Mouse (Mus musculus) adrenal gland, adult 18-20 months (tissue): ENCODE results near the gene 4930507D05Rik. TPM values are rescaled to one million over a fixed set of nuclear protein-coding genes. Genes with fewer than 3 reads are reported as not detected.
A peak's percentile ranks its signal among the peaks of the same experiment; 100 is the strongest.
"Not testable (repeated sequence)": the region's sequence is repeated elsewhere in the genome, so short reads cannot be mapped to it uniquely, and the experiment has no call there.

Experiments
- DNase-seq, 2 experiments: peaks; one replicate each; pipeline ENCODE4 v3.0.0; 2021 to 2022; ENCODE audit warnings: low spot score in 2 of 2
- long read RNA-seq, 2 experiments: library from polyadenylated mRNA; stranded (forward); transcript quantifications; one replicate each; pipeline ENCODE4 v2.0.0; 2021
- total RNA-seq, 2 experiments: library from RNA; stranded (reverse); gene quantifications; 1 replicate in 1 of 2; 2 replicates in 1 of 2; pipeline ENCODE4 v1.2.3; 2021

The 4930507D05Rik gene
- under 1 TPM; 0.16 to 0.60 TPM for total RNA-seq
- long read RNA-seq, experiment 1, result 0 reads
- long read RNA-seq, experiment 2, result 0 reads

GRCm38 (mm10) chr10:62449364-62450279 is at the start of gene 4930507D05Rik, which contains the start of gene Supv3l1:
Gene 4930507D05Rik (plus strand): TSS chr10:62449489.
Gene Supv3l1 (minus strand): TSS chr10:62449738.
- DNase-seq, result peak; percentile 96 to 97

- no peak for DNase-seq
Measured at GRCm38 (mm10) chr10:62401641-62402111, 47.6 kb upstream of the 4930507D05Rik start.

DNA sequence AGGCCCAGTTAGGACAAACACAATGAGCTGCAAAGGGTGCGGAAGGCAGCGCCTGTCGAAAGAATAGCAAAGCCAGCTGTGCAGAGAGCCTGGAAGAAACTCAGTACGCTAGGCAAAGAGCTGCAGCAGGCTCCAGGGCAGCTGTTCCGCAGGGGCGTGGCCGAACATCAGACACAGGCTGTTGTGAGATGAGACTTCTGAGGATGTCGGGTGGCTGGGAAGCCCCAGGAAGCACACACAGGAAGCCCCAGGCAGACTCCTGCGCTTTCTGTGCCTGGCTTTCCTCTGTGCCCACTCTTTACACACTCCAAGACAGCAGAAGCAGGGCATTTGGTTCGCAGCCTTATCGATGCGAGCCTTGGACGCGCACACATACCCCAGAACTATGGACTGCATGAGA is 44.4 kb upstream of the 4930507D05Rik start:
- no peak for DNase-seq

DNA sequence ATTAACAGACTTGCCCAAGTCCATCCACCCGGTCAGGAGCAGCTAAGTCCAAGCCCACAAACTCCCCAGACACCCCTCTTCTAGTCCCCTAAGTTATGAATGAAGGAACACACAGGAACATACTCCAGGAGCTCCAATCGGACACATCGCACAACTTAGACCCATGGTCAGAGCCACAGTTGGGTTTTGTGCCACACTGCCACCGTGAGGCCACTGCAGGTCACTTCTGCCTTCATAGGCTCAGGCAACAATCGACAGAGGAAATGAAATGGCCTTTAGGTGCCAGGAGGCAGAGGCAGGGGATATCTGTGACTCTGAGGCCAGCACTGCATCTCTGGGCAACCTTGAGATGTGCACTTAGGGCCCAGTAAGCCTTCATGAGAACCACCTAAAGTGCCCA is 38.3 kb upstream of the 4930507D05Rik start:
- peak; percentile 55 to 62 for DNase-seq

DNA sequence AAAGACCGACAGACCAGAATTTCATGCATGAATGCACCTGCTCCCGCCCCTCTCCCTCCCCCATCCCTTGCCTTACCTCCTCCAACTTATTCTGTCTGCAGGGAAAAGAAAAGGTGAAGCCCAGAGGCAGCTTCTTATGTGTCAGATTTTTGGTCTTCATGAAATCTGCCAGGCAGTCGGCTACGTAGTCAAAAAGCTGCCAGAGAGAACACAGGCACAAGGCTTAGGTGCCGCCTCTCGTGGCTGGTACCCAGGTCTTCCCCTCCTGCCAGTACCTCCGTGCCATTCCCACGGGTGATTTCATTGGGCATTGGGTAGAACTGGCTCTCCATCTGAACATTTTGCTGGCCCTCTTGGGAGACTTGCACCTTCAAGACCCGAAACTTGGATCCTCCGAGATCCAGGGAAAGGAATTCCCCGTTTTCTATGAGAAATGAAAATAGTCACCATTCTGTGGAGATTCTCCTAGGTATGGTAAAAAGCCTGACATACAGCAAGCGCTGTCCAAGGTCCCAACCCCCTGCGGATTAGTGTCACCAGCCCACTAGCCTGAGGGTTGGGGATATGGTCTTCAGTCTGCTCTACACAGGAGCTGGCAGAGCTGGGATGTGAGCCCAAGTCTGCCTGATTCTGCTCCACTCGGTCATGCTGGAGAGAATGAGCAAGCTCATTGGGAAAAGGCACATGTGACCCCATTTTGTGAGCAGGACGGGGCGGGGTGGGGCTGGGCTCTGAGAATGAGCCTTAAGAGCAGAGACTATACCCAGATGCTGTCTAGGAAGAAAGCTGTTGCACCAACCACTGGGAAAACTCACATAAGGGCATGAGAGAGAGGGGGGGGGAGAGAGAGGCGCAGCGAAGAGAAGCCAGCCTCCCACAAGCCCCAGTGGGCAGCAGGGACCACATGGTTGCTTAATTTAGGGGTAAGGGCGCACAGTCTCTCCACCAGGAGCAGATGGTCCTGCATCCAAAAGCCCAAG is 37.6 kb upstream of the 4930507D05Rik start:
- no peak for DNase-seq

DNA sequence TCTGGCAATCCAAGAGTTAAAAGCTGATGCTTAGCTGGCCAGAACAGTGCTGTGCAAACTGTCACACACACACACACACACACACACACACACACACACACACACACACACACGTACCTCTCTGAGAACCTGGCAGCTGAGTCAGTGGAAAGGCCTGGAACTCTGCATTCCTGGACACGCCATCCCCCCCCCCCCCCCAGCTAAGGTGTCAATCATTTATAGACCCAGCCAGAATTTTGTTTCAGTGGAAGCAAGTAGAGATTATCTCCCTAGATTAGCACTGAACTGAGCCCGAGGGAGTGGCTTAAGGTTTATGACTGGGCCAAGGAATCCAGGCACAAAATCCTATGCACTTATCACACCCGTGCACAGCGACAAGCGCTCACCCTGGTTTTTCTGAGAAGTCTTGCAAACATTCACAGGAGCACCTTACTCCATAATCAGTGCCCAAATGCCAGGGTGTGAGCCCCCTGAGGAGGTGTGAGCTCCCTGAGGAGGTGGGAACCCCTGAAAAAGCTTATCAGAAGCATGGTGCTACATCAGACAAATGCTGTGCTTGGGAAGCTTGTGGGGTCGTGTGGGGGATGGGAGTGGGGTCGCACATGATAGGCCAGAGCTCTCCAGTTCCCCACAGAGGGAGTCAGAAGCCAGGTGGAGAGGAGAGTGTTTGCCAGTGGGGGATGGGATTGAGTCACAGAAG is 36.2 kb upstream of the 4930507D05Rik start:
- no peak for DNase-seq

DNA sequence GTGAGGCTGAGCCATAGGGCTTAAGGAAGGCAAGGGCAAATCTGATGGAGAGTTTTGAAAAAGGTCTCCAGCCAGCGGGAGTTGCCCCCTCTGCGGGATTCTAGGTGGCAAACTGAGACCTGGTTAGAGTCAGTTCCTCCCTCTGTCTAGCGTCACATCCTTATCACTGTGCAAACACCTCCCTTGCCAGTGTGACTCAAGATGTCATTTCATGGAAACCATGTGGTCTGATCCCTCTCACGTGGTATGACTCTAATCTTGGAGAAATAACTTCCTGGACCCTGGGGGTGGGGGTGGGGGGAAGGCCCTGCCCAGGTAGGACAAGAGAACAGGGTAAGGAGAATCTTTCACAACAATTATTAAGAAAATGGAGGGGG is 35.7 kb upstream of the 4930507D05Rik start:
- DNase-seq, result no peak

GRCm38 (mm10) chr10:62418831-62419356 is 30.4 kb upstream of the 4930507D05Rik start:
- DNase-seq, result no peak

GRCm38 (mm10) chr10:62419422-62419821 is 29.9 kb upstream of the 4930507D05Rik start:
- no peak for DNase-seq

DNA sequence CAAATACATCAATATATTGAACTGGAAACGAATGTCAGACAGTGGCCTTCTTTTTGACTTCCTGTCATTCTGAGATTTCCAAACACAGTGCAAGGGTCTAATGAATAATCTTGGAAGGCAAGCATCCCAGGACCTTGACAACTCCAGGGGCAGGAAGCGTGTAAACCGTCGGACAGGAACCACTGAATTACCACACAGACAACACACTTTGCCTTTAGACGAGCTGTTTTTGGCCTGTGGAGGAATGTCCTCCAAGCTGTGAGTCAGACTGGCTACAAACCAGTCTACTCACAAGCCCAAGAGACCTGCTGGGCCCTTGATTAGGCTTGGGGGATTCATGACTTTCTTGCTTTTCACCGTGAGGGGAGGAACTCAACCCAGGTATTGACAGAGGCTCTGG is 28.9 kb upstream of the 4930507D05Rik start:
- DNase-seq, result no peak

DNA sequence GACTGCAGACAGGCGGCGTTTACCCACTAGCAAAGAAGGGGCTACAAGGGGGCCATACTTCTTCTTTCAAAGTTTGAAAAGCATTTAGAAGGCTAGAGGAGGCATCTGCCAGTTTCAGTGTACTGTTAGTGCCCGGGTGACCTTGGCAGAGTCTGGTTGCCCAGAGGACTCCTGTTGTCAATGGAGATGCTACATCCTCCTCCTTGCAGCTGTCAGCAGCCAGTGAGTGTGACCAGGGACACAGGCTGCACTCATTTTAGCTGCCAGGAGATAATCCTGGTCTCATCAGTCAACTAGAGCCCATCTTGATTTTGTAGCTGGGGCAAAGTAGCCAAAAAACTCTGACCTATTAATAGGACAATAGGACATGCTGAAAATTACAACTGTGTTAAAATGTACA is 28.2 kb upstream of the 4930507D05Rik start:
- DNase-seq, result no peak

- DNase-seq, result no peak
Measured at GRCm38 (mm10) chr10:62422255-62422654, 27.0 kb upstream of the 4930507D05Rik start, which contains the start of gene Hkdc1. Gene Hkdc1 (minus strand): TSS chr10:62422491.

DNA sequence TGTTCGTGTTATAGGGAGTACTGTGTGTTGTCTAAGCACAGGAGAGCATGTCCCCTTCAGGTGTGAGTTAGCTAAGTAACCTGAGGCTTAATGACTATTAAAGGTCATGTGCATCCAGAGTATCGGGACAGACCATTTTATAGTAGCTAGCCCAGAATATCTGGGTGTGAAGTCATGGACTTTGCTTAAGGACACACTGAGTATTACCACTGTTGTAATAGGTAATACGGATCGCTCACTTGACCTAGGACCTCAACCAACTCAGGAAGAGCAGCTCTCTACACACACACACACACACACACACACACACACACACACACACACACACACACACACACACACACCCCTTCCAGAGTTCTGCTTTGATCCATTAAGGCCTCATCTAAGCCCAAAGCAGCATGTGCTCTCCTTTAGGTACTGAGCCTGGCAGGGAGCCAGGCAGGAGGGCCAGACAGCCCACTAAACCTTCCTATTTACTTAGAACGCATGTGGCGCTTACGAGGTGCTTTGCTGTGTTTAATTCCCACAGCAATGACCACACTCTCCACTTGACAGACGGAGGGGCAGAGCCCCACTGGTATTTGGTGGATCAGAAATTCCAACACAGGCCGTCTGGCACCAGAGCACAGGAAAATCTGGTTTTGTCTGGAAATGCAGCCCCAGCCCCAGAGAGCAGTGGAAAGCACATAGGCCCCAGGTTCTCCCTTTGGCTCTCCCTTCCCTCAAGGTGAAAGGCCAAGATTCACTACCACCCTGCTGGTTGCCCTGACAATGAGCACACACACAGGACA is 24.0 kb upstream of the 4930507D05Rik start:
- DNase-seq, result no peak

GRCm38 (mm10) chr10:62430427-62430826 is 18.9 kb upstream of the 4930507D05Rik start:
- DNase-seq, result no peak

- no peak for DNase-seq
Measured at GRCm38 (mm10) chr10:62450280-62450640, 971 bp downstream of the 4930507D05Rik start.

GRCm38 (mm10) chr10:62452001-62452400 is 2.7 kb downstream of the 4930507D05Rik start:
- DNase-seq, result not testable (repeated sequence)

GRCm38 (mm10) chr10:62461321-62461720 is 12.0 kb downstream of the 4930507D05Rik start:
- DNase-seq, result no peak

DNA sequence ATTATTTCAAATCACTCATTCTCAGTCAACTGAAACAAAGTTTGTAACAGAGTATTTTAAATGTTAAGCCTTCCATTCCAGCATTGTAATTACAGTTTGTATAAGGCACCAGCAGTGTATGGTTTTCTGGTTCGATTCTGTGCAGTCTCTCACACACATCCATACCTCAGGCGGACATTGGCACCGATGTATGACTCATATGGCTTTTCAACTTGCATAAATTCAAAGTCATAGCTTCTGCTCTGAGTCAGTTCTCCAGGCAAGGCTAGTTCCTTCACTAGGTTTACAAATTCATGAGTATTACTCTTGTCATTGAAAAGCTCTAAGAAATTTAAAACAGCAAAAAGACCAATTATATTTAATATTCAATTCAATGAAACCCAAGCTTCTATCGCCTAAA is 20.4 kb downstream of the 4930507D05Rik start:
- no peak for DNase-seq

- DNase-seq, result no peak
Measured at GRCm38 (mm10) chr10:62471105-62471504, 21.8 kb downstream of the 4930507D05Rik start.

DNA sequence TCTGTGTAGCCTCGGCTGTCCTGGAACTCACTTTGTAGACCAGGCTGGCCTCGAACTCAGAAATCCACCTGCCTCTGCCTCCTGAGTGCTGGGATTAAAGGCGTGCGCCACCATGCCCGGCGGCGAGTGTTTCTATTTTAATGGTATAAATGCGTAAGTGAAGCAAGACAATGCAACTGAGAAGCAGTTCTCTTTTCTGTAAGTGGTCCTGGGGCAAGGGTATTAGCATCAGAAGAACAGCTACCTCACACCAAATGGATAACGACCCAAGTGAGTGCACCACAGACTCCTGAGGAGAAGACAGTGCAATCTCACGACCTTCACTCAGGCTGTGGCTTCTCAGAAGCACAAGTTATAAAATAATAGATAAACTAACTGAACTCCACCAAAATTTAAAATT is 25.7 kb downstream of the 4930507D05Rik start:
- DNase-seq, result no peak
